Mouse (Mus musculus) ES-E14 (cell line): ENCODE measurements around the gene Phldb2. TPM values are rescaled to one million over a fixed set of nuclear protein-coding genes. Genes with fewer than 3 reads are reported as not detected.
A peak's percentile ranks its signal among the peaks of the same experiment; 100 is the strongest.

Experiments
- DNase-seq: peaks from one replicate; pipeline ENCODE4 v3.0.0-alpha.2; 2013; ENCODE audit warnings: low read depth, low spot score
- H3K27ac ChIP-seq: 2 replicates; pipeline ENCODE4 v1.5.1; 2012; ENCODE audit warnings: low read depth, mild to moderate bottlenecking, low read length, moderate library complexity, mixed read lengths; ENCODE audit not compliant: poor library complexity, insufficient read depth, severe bottlenecking
- H3K36me3 ChIP-seq: 2 replicates; pipeline ENCODE4 v1.6.1; 2012; ENCODE audit warnings: mild to moderate bottlenecking, low read length, moderate library complexity, mixed read lengths; ENCODE audit not compliant: control insufficient read depth, poor library complexity, insufficient read depth, severe bottlenecking
- H3K4me1 ChIP-seq, 2 experiments: fragments of 150-350 bp in 1 of 2; sonication (generic) in 1 of 2; 2 replicates each; pipeline ENCODE4 v1.6.1; 2012; ENCODE audit warnings: low read length in 2 of 2, mild to moderate bottlenecking in 1 of 2, mixed read lengths in 1 of 2; ENCODE audit not compliant: control insufficient read depth in 2 of 2, insufficient read depth in 2 of 2, poor library complexity in 1 of 2
- H3K4me3 ChIP-seq, 2 experiments: fragments of 150-350 bp in 1 of 2; sonication (generic) in 1 of 2; 2 replicates each; pipeline ENCODE4 v1.5.1; 2012; ENCODE audit warnings: low read length in 2 of 2, low read depth in 1 of 2, mild to moderate bottlenecking in 1 of 2, mixed read lengths in 1 of 2; ENCODE audit not compliant: insufficient read depth in 1 of 2, poor library complexity in 1 of 2, severe bottlenecking in 1 of 2
- H3K9ac ChIP-seq: 2 replicates; pipeline ENCODE4 v1.6.1; 2012; ENCODE audit warnings: low read depth, mild to moderate bottlenecking, low read length, mixed read lengths; ENCODE audit not compliant: poor library complexity, insufficient read depth, severe bottlenecking
- H3K9me3 ChIP-seq: fragments of 150-350 bp; sonication (generic); 2 replicates; pipeline ENCODE4 v1.6.1; 2012; ENCODE audit warnings: low read depth, mild to moderate bottlenecking, low read length; ENCODE audit not compliant: control insufficient read depth, insufficient read depth
- CHD2 ChIP-seq: IDR thresholded peaks from 2 replicates; pipeline ENCODE4 v1.6.1; 2014; ENCODE audit warnings: mild to moderate bottlenecking, low read depth, low read length, inconsistent platforms
- HCFC1 ChIP-seq: IDR thresholded peaks from 2 replicates; pipeline ENCODE4 v1.6.1; 2012; ENCODE audit warnings: low read length, inconsistent platforms, borderline replicate concordance; ENCODE audit not compliant: insufficient read depth
- MAFK ChIP-seq: IDR thresholded peaks from 2 replicates; pipeline ENCODE4 v1.6.1; 2014; ENCODE audit warnings: mild to moderate bottlenecking, low read depth, low read length, inconsistent platforms; ENCODE audit not compliant: insufficient read depth
- ZC3H11A ChIP-seq: IDR thresholded peaks from 2 replicates; pipeline ENCODE4 v1.6.1; 2012; ENCODE audit warnings: low read depth, mild to moderate bottlenecking, inconsistent platforms, low read length, borderline replicate concordance
- ZNF384 ChIP-seq: IDR thresholded peaks from 2 replicates; pipeline ENCODE4 v1.6.1; 2012; ENCODE audit warnings: low read depth, low read length, inconsistent platforms
- in situ Hi-C, 2 experiments: fragments of 600-800 bp; cut with MboI; formaldehyde crosslinking; loops; one replicate each; pipeline ENCODE4 v1.15.1; 2025; ENCODE audit warnings: low sequenced_read_pairs in 2 of 2, inconsistent platforms in 1 of 2; ENCODE audit not compliant: unreplicated experiment in 2 of 2
- total RNA-seq: library from RNA; depleted of rRNA; stranded (reverse); fragments of 300-350 nt; gene quantifications from 2 replicates; pipeline ENCODE4 v1.2.3, GENCODE M21; 2012

Phldb2 gene
- total RNA-seq, 1 experiment, result 36.2 TPM

DNA sequence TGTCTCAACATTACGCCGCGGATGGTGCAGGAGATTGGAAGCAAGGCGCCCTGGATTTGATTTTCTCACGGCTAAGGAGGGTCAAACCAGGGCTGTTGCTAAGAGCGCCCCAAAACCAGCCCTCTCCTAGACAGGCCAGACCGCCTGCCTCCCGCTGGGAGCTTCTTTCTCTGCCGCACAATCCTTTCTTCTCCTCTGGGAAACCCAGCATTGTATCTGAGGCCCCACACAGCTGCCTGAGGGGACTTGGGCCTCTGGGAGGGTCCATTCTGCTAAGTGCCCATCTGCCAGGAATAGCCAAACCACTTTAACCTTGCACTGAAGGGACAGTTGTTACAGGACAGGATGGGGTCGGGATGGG is 228.7 kb downstream of the Phldb2 start:
- TF ChIP-seq CHD2, result no peak
- no peak for TF ChIP-seq HCFC1
- TF ChIP-seq ZNF384, result no peak
- TF ChIP-seq MAFK, result no peak
- Histone ChIP-seq H3K9ac (peak overlapping the region; percentile 58; the same call in 1 of the 2 replicates), H3K4me3 (peak overlapping the region; percentile 59 to 74), H3K9me3 (no peaks in the 10 kb centered on the region), H3K27ac (0 out of 2 replicates have a peak overlapping the region, but pooled peaks have one; percentile 13), H3K4me1 (peaks cover 10 to 12% of the 10 kb centered on the region in 2 experiments), H3K36me3 (no peaks in the 10 kb centered on the region)
- DNase-seq, result no peak
- in situ Hi-C loops, result no loop called here

DNA sequence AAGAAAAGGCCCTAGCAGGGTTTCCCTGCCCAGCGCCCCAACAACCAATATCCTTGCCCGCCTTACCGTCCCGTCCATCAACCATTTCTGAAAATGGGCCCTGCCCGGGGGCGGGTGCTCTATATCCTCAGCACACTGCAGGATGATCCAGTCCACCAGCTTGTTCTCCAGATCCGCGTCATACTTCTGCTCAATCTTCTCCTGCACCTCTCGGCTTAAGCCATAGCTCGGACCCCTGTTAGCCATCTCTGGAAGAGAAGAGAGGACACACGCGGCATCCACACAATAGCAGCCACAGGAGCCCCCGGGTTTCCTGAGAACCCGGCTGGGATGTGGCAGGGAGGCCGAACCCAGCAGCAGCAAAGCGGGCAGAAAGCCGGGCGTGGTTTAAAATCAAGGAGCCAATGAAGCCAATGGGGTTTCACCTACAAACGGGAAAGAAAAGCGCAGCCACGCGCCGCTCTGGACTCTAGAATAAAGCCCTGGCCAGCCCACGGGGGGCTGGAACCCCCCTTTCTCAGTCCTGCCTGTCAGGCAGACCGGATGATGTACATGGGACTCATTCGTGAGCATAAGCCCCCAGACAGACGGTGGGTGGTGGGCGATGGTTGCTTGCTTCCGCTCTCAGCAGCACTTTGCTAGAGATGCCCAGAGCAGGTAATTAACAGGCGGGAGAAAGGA is 229.2 kb downstream of the Phldb2 start, which contains the start of gene Tagln3:
Tagln3 (minus strand) TSS at position 548 of the 681 bp plus-strand sequence.
- no peak for TF ChIP-seq ZNF384
- TF ChIP-seq HCFC1, result no peak
- no peak for TF ChIP-seq MAFK
- no peak for TF ChIP-seq CHD2
- no peak for TF ChIP-seq ZC3H11A
- H3K4me3 ChIP-seq, result peak within 1 kb of the TSS; percentile 59 to 74
- DNase-seq, result no peak
- in situ Hi-C loops, result no loop called here
- H3K27ac ChIP-seq, result 0 out of 2 replicates have a peak within 1 kb of the TSS, but pooled peaks have one; percentile 13
- H3K36me3 ChIP-seq, result no peaks in the 10 kb centered on the region
- peak within 1 kb of the TSS; percentile 58; the same call in 1 of the 2 replicates for H3K9ac ChIP-seq
- peaks cover 10 to 12% of the 10 kb centered on the region in 2 experiments for H3K4me1 ChIP-seq
- no peaks in the 10 kb centered on the region for H3K9me3 ChIP-seq

DNA sequence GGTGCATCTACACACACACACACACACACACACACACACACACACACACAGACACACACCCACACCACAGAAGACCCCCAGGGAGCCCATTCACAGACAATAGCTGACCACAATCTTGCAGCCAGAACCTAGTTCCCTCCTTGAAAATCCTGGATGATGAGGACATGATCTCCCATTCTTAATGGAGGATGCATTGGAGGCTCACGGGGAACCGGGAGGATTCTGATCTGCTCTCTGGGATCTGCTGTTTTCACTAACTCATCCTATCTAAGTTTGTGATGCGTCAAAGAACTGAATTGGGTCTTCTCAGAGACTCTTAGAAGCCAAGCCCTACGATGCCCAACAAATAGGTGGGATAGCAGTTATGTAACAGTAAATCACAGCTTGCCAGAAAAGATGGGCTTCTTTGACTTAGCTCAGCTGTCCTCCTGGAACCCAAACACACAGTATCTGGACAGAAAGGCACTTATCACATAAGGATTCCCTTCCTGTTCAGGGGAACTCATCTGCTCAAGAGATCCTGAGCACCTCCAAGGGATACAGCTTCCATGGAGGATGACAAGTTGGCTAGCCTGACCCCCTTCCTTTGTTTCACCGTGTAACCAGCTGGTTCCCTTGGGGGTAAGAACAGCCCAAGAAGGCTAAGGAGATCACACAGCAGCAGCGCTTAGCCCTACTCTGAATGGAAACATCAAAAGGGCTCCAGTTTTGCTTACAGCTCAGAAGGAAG is 230.1 kb downstream of the Phldb2 start:
- no peak for DNase-seq
- no peak overlapping the region for H3K27ac ChIP-seq
- H3K4me1 ChIP-seq, result peaks cover 10 to 12% of the 10 kb centered on the region in 2 experiments
- H3K36me3 ChIP-seq, result no peaks in the 10 kb centered on the region
- peak overlapping the region; percentile 59 to 74 for H3K4me3 ChIP-seq
- in situ Hi-C loops, result no loop called here
- no peaks in the 10 kb centered on the region for H3K9me3 ChIP-seq
- no peak for TF ChIP-seq ZNF384
- no peak for TF ChIP-seq CHD2
- TF ChIP-seq ZC3H11A, result no peak
- TF ChIP-seq HCFC1, result no peak
- no peak for TF ChIP-seq MAFK
- H3K9ac ChIP-seq, result no peak overlapping the region

DNA sequence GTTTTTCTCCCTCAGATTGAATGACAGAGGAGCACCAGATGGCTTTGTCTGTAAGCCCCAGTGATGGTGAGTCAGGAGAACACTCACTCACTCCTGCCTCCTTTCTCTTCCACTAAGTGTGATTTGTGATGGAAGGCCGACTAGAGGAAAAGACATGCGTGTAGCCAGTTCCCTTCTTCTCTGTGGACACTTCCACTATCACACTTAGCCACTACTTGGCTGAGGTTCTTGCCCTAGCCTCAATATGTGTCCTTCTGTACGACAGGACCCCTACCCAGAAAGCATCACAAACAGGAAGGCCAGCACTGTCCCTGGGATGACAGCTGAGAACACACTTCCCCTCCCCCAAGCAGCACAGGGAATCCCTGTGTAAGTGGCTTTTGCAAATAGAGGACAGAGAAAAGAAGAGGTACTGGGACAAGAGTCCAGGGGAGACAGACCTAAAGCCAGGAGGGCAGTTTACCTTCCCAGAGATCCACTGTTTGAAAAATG is 230.9 kb downstream of the Phldb2 start:
- Histone ChIP-seq H3K36me3 (no peaks in the 10 kb centered on the region), H3K4me3 (no peak overlapping the region), H3K27ac (no peak overlapping the region), H3K9ac (no peak overlapping the region), H3K4me1 (peaks cover 10 to 12% of the 10 kb centered on the region in 2 experiments), H3K9me3 (no peaks in the 10 kb centered on the region)
- no peak for DNase-seq
- no peak for TF ChIP-seq HCFC1
- TF ChIP-seq CHD2, result no peak
- TF ChIP-seq MAFK, result no peak
- no peak for TF ChIP-seq ZC3H11A
- TF ChIP-seq ZNF384, result no peak
- in situ Hi-C loops, result no loop called here
